Mouse (Mus musculus): Measurements from ENCODE around the gene Mypop. TPM values are rescaled to one million over a fixed set of nuclear protein-coding genes. Genes with fewer than 3 reads are reported as not detected.

Gene Mypop
- polyA plus RNA-seq (2017; shearing (Covaris generic)) = 5.7 TPM

DNA sequence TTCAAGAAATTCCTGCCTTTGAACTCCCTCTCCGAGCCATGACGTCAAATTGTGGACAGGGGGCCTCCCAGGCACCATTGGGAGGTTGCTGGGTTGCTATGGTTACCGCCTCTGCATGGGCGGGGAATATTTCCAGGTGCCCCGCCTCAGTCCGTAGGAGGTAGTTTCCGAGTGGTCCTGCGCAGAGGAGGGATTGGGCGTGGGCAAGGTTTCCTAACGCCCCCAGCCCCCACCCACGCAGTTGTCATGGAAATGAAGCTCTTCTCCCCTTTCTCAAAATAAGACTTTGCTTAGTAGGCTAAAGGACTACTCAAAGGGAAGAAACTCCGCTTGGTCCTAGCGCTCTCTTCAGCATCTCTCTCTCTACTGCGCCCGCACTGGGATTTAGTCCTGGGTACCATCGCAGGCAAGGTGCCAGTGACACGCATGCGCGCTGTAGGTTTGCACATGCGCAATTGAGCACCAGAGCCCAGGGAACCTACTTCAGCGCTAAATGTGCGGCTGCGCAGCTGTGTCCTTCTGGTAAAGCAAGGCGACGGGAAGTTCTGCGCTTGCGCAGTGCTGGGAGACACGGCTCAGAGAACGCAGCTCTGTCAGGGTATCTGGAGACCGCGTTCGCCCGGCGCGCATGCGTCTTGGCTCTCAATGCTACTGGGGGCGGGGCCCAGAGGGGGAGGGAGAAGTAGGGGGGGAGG, at the start of gene Mypop:
Gene Mypop, plus strand, starts transcription at position 645 of the 695 bp plus-strand sequence.

GRCm38 (mm10) chr7:18987100-18987499, 3.9 kb upstream of the Mypop start, which contains the start of gene Nanos2:
Gene Nanos2 (plus strand): TSS chr7:18987400.

DNA sequence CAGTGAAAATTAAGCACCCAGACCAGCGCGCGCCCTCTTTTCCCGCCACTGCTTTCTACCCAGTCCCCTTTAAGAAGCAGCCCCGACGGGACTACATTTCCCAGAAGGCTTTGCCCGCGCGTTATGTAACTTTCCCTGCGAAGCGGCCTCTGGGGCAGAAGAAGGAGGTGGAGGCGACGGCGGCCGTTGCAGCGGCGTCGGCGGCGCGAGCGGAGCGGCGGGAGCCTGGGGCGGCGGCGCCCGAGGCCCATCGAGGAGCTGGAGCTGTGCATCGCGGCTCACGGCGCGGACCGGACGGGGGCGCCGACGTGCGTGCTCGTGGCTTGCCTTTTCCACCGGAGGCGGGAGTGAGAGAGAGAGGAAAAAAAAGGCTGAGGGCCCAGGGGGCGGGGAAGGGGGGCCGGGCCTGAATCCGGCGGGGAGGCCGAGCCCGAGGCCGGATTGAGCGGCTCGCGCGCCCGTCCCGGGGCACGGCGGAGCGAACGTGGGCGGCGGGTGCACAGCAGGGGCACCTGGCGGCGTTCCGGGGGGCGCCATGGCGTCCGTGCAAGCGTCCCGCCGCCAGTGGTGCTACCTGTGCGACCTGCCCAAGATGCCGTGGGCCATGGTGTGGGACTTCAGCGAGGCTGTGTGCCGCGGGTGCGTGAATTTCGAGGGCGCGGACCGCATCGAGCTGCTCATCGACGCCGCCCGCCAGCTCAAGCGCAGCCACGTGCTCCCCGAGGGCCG, 13.0 kb downstream of the Mypop start, which contains the start of gene Irf2bp1:
Gene Irf2bp1, plus strand, starts transcription at position 143 of the 729 bp plus-strand sequence.

DNA sequence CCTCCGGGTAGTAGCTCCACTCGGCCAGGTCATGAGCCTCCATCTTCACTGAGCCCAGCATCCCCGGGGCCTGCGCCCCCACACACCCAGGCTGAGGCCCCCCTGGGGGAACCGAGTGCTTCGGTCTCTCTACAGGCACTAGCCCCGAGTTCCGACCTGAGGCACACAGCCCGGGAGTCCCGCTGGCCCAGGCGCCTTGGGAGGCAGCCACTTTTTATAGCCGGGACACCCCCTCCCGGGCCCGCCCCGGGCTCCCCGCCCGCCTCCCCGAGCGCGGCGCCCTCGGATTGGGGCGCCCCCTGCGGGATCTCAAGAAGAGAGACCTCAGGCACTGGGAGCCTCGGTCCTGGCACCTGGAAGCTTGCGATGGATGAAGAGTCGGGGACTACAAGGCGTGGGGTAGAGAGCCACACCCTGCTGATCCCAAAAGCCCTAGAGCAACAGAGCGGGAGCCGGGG, 32.3 kb downstream of the Mypop start, which contains the start of gene Foxa3:
Gene Foxa3, minus strand, starts transcription at position 182 of the 458 bp plus-strand sequence.

DNA sequence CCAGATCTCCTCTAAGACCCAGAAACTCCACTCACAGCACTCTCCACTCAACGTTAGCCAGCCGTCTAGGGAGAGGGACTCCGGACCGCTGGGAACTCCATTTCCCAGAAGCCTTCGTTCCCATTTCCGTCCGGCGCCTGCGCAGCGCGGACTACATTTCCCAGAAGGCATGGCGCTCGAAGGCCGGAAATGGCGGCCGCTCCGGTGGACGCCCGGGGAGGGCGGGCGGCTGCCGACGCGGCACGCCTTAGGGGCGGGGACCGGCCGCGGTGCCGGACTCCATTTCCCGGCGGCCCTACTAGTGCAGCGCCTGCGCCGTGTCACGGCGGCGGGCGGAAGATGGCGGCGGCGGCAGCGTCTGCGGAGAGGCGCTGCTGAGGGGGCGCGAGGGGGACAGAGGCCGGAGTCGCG, 33.1 kb downstream of the Mypop start, which contains the start of gene Sympk:
Gene Sympk, plus strand, starts transcription at position 282 of the 411 bp plus-strand sequence.

Other genes starting within 250 kb of the Mypop start
- gene Psg19, start 192.7 kb upstream of the Mypop start, polyA plus RNA-seq (2017; shearing (Covaris generic)) = not detected
- gene Psg17, start 169.6 kb upstream of the Mypop start, polyA plus RNA-seq (2017; shearing (Covaris generic)) = not detected
- gene Mill2, start 151.3 kb upstream of the Mypop start, polyA plus RNA-seq (2017; shearing (Covaris generic)) = not detected
- gene Pglyrp1, start 119.9 kb upstream of the Mypop start, polyA plus RNA-seq (2017; shearing (Covaris generic)) = 6.5 TPM
- gene Ccdc61, start 80.8 kb upstream of the Mypop start, polyA plus RNA-seq (2017; shearing (Covaris generic)) = 21.1 TPM
- gene Nova2, start 65.4 kb upstream of the Mypop start, polyA plus RNA-seq (2017; shearing (Covaris generic)) = not detected
- not detected for gene Nanos2, start 3.8 kb upstream of the Mypop start, polyA plus RNA-seq (2017; shearing (Covaris generic))
- gene Irf2bp1, start 12.8 kb downstream of the Mypop start, polyA plus RNA-seq (2017; shearing (Covaris generic)) = 40.1 TPM
- gene Foxa3, start 32.3 kb downstream of the Mypop start, polyA plus RNA-seq (2017; shearing (Covaris generic)) = not detected
- 23.5 TPM for gene Sympk, start 33.1 kb downstream of the Mypop start, polyA plus RNA-seq (2017; shearing (Covaris generic))
- not detected for gene Rsph6a, start 63.4 kb downstream of the Mypop start, polyA plus RNA-seq (2017; shearing (Covaris generic))
- not detected for gene Dmwd, start 85.0 kb downstream of the Mypop start, polyA plus RNA-seq (2017; shearing (Covaris generic))
- not detected for gene Dmpk, start 92.6 kb downstream of the Mypop start, polyA plus RNA-seq (2017; shearing (Covaris generic))
- gene Six5, start 103.3 kb downstream of the Mypop start, polyA plus RNA-seq (2017; shearing (Covaris generic)) = not detected
- not detected for gene Gm4969, start 127.1 kb downstream of the Mypop start, polyA plus RNA-seq (2017; shearing (Covaris generic))
- 11.7 TPM for gene Fbxo46, start 128.6 kb downstream of the Mypop start, polyA plus RNA-seq (2017; shearing (Covaris generic))
- 11.9 TPM for gene Qpctl, start 158.0 kb downstream of the Mypop start, polyA plus RNA-seq (2017; shearing (Covaris generic))
- gene Snrpd2, start 158.5 kb downstream of the Mypop start, polyA plus RNA-seq (2017; shearing (Covaris generic)) = 31.4 TPM
- not detected for gene Gipr, start 174.9 kb downstream of the Mypop start, polyA plus RNA-seq (2017; shearing (Covaris generic))
- gene Eml2, start 185.2 kb downstream of the Mypop start, polyA plus RNA-seq (2017; shearing (Covaris generic)) = 14.0 TPM
- gene Gpr4, start 221.3 kb downstream of the Mypop start, polyA plus RNA-seq (2017; shearing (Covaris generic)) = 0.16 TPM
- gene Opa3, start 237.1 kb downstream of the Mypop start, polyA plus RNA-seq (2017; shearing (Covaris generic)) = 47.3 TPM